Mouse (Mus musculus) layer of hippocampus, adult 2 months (tissue): ENCODE results near the gene Adh6b. TPM values are rescaled to one million over a fixed set of nuclear protein-coding genes. Genes with fewer than 3 reads are reported as not detected.
A peak's percentile ranks its signal among the peaks of the same experiment; 100 is the strongest.

Experiments used
- DNase-seq, 2 experiments: peaks; one replicate each; pipeline ENCODE4 v3.0.0; 2022; ENCODE audit warnings: low spot score in 2 of 2
- H3K27ac ChIP-seq: fragments of 200-600 bp; 2 replicates; pipeline ENCODE4 v1.8.1; 2022
- H3K4me3 ChIP-seq: fragments of 200-600 bp; 2 replicates; pipeline ENCODE4 v1.8.1; 2022; ENCODE audit warnings: mild to moderate bottlenecking
- CTCF ChIP-seq: fragments of 200-600 bp; conservative IDR thresholded peaks from 2 replicates; pipeline ENCODE4 v1.8.1; 2022; ENCODE audit warnings: antibody characterized with exemption, mild to moderate bottlenecking, moderate library complexity
- long read RNA-seq, 2 experiments: library from polyadenylated mRNA; stranded (forward); transcript quantifications; one replicate each; pipeline ENCODE4 v2.0.0; 2021; ENCODE audit warnings: borderline mapping rate in 2 of 2
- total RNA-seq, 2 experiments: library from RNA; stranded (reverse); gene quantifications; 2 replicates each; pipeline ENCODE4 v1.2.3; 2021

The Adh6b gene
- not detected for total RNA-seq
- long read RNA-seq, experiment 1 = 0 reads
- long read RNA-seq, experiment 2 = 0 reads

- DNase-seq = no peak
- Histone ChIP-seq H3K4me3 (no peak within 1 kb of the TSS), H3K27ac (no peak within 1 kb of the TSS)
- no peak for TF ChIP-seq CTCF
Measured at GRCm38 (mm10) chr3:138341471-138341870, at the start of gene Adh6b. Gene Adh6b, plus strand, starts transcription at chr3:138341775.

GRCm38 (mm10) chr3:138293298-138293895 lies 48.2 kb upstream of the Adh6b start:
- no peak for TF ChIP-seq CTCF
- no peak overlapping the region for H3K27ac ChIP-seq

GRCm38 (mm10) chr3:138300130-138300529 lies 41.4 kb upstream of the Adh6b start:
- TF ChIP-seq CTCF = no peak
- H3K27ac ChIP-seq = no peak overlapping the region
- DNase-seq = no peak

More at GRCm38 (mm10) chr3:138293298-138293895, 48.2 kb upstream of the Adh6b start:
- H3K4me3 ChIP-seq = no peak overlapping the region
- DNase-seq = no peak

GRCm38 (mm10) chr3:138302676-138303075 lies 38.9 kb upstream of the Adh6b start:
- Histone ChIP-seq H3K27ac (no peak overlapping the region), H3K4me3 (no peak overlapping the region)
- no peak for TF ChIP-seq CTCF
- DNase-seq = no peak

More at GRCm38 (mm10) chr3:138300130-138300529, 41.4 kb upstream of the Adh6b start:
- H3K4me3 ChIP-seq = no peak overlapping the region

GRCm38 (mm10) chr3:138303771-138304488 lies 37.6 kb upstream of the Adh6b start:
- TF ChIP-seq CTCF = no peak
- no peak for DNase-seq
- Histone ChIP-seq H3K4me3 (no peak overlapping the region), H3K27ac (no peak overlapping the region)

GRCm38 (mm10) chr3:138304489-138304871 lies 37.1 kb upstream of the Adh6b start:
- H3K27ac ChIP-seq = no peak overlapping the region
- no peak for TF ChIP-seq CTCF
- DNase-seq = no peak
- H3K4me3 ChIP-seq = no peak overlapping the region

GRCm38 (mm10) chr3:138305486-138306289 lies 35.9 kb upstream of the Adh6b start:
- TF ChIP-seq CTCF = no peak
- H3K4me3 ChIP-seq = no peak overlapping the region
- DNase-seq = peak; percentile 21 to 39
- no peak overlapping the region for H3K27ac ChIP-seq

- Histone ChIP-seq H3K27ac (no peak overlapping the region), H3K4me3 (no peak overlapping the region)
- no peak for DNase-seq
- TF ChIP-seq CTCF = no peak
Measured at GRCm38 (mm10) chr3:138306290-138306683, 35.3 kb upstream of the Adh6b start.

- no peak overlapping the region for H3K27ac ChIP-seq
- no peak overlapping the region for H3K4me3 ChIP-seq
- DNase-seq = no peak
- no peak for TF ChIP-seq CTCF
Measured at GRCm38 (mm10) chr3:138309910-138310309, 31.7 kb upstream of the Adh6b start.

GRCm38 (mm10) chr3:138311015-138311414 lies 30.6 kb upstream of the Adh6b start:
- no peak for DNase-seq
- TF ChIP-seq CTCF = peak; percentile 47
- H3K4me3 ChIP-seq = no peak overlapping the region
- H3K27ac ChIP-seq = no peak overlapping the region

GRCm38 (mm10) chr3:138312965-138313364 lies 28.6 kb upstream of the Adh6b start, which contains the start of gene Adh6a:
Gene Adh6a, plus strand, starts transcription at chr3:138313286.
- Histone ChIP-seq H3K27ac (no peak within 1 kb of the TSS), H3K4me3 (no peak within 1 kb of the TSS)
- no peak for TF ChIP-seq CTCF
- DNase-seq = no peak

- TF ChIP-seq CTCF = no peak
- no peak for DNase-seq
- H3K4me3 ChIP-seq = no peak overlapping the region
Measured at GRCm38 (mm10) chr3:138316908-138317472, 24.6 kb upstream of the Adh6b start.

GRCm38 (mm10) chr3:138325001-138325400 lies 16.6 kb upstream of the Adh6b start:
- Histone ChIP-seq H3K4me3 (no peak overlapping the region), H3K27ac (no peak overlapping the region)
- no peak for DNase-seq
- no peak for TF ChIP-seq CTCF

More at GRCm38 (mm10) chr3:138316908-138317472, 24.6 kb upstream of the Adh6b start:
- H3K27ac ChIP-seq = no peak overlapping the region
